Mouse (Mus musculus) liver, embryonic 16.5 days (tissue): ENCODE data around the gene Palm2. TPM values are rescaled to one million over a fixed set of nuclear protein-coding genes. Genes with fewer than 3 reads are reported as not detected.

ENCODE experiments used
- ATAC-seq: fragments of 200-750 bp; cut with Nextera tagmentation; 2 replicates; pipeline ENCODE4 v1.8.0; 2017; ENCODE audit warnings: low read depth, mild to moderate bottlenecking, moderate number of reproducible peaks, moderate library complexity
- H3K27ac ChIP-seq: fragments of 300-500 bp; sonication (generic); 2 replicates; pipeline ENCODE4 v1.5.1; 2014; ENCODE audit warnings: mild to moderate bottlenecking, low read length
- H3K27me3 ChIP-seq: fragments of 300-500 bp; sonication (generic); 2 replicates; pipeline ENCODE4 v1.6.1; 2014; ENCODE audit warnings: low read depth, low read length, mixed read lengths; ENCODE audit not compliant: control insufficient read depth, insufficient read depth
- H3K36me3 ChIP-seq: fragments of 300-500 bp; sonication (generic); 2 replicates; pipeline ENCODE4 v1.6.1; 2014; ENCODE audit warnings: mild to moderate bottlenecking; ENCODE audit not compliant: control insufficient read depth, insufficient read depth
- H3K4me1 ChIP-seq: fragments of 300-500 bp; sonication (generic); 2 replicates; pipeline ENCODE4 v1.6.1; 2014; ENCODE audit warnings: low read depth, low read length, mixed read lengths; ENCODE audit not compliant: control insufficient read depth
- H3K4me2 ChIP-seq: fragments of 300-500 bp; sonication (generic); 2 replicates; pipeline ENCODE4 v1.6.1; 2014; ENCODE audit warnings: low read depth, low read length, mixed read lengths
- H3K4me3 ChIP-seq: fragments of 300-500 bp; sonication (generic); 2 replicates; pipeline ENCODE4 v1.5.1; 2014; ENCODE audit warnings: low read depth, mild to moderate bottlenecking, low read length
- H3K9ac ChIP-seq: fragments of 300-500 bp; sonication (generic); 2 replicates; pipeline ENCODE4 v1.6.1; 2014; ENCODE audit warnings: low read depth, low read length
- H3K9me3 ChIP-seq: fragments of 300-500 bp; sonication (generic); replicated peaks from 2 replicates; pipeline ENCODE4 v1.6.1; 2016; ENCODE audit warnings: low read length; ENCODE audit not compliant: control insufficient read depth
- WGBS: fragments of 180-500 bp; shearing (Covaris S2); extraction: QIAGEN DNeasy Blood & Tissue Kit; methylation state at CpG from one replicate; pipeline ENCODE4 v1.1.7; 2014; ENCODE audit not compliant: insufficient replicate concordance; 5-methylcytosine and 5-hydroxymethylcytosine counted together
- polyA plus RNA-seq: library from polyadenylated mRNA; unstranded; fragments of >200 nt; fragmentation: Nextera tagmentation; extraction: Ambion mirVana; gene quantifications from 2 replicates; pipeline ENCODE4 v1.2.1, GENCODE M21; 2015

Gene Palm2
- polyA plus RNA-seq, 1 experiment from 2014 or later: 0.41 TPM

DNA sequence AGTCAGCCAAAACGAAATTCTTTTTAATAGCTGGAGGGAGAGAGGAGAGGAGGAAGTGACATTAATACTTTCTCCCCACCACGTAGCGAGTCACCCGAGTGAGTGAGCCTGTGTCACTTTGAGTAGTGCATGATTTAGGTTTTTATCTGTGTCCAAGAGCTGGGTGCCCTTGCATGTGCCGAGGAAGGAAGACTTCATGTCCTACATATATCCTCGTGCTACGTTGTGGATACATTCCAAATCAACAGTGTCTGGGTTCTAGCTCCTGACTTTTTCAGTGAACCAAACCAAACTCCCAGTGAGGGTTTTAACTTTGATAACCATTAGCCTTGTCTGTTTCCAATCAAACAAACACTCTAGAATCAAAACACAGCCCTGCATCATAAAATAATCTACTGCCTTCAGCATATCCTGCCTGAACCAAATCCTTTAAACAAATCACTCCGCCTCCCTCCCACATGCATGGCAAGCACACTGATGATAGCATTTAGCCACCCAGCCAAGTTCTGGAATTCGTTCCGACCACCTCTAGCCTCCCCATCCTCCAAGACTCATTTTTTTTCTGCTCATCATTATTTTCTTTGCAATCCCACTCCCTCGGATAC lies 309.4 kb downstream of the Palm2 start:
- Histone ChIP-seq H3K27ac (no peak overlapping the region), H3K4me2 (no peak overlapping the region), H3K9me3 (no peaks in the 10 kb centered on the region), H3K27me3 (no peaks in the 10 kb centered on the region), H3K9ac (no peak overlapping the region), H3K4me1 (no peaks in the 10 kb centered on the region), H3K36me3 (no peaks in the 10 kb centered on the region), H3K4me3 (no peak overlapping the region)
- no peak for ATAC-seq
- WGBS: 44% methylated on average over 11 of the region's 11 CpGs

DNA sequence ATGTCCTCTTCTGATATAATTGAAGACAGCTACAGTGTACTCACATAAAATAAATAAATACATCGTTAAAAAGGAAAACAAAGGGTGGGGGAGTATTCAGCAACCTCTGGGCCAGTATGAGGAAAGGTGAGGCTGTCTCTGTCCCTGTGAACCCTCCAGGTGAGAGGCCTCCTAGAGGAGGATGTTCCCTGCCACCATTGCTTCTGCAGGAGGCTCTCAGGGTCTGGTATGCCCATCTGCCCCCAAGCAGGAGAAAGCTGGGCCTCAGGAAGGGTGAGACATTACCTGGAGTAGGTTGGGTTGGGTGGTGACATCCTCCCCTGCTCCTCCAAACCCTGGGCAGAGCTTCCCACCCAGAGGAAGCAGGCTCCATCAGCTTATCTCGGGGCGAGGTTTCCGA lies 316.6 kb downstream of the Palm2 start:
- no peaks in the 10 kb centered on the region for H3K36me3 ChIP-seq
- no peaks in the 10 kb centered on the region for H3K4me1 ChIP-seq
- H3K4me2 ChIP-seq: no peak overlapping the region
- no peak for ATAC-seq
- no peak overlapping the region for H3K4me3 ChIP-seq
- H3K27ac ChIP-seq: no peak overlapping the region
- H3K9ac ChIP-seq: no peak overlapping the region
- H3K27me3 ChIP-seq: no peaks in the 10 kb centered on the region
- 34% methylated on average over 4 of the region's 4 CpGs for WGBS
- no peaks in the 10 kb centered on the region for H3K9me3 ChIP-seq

DNA sequence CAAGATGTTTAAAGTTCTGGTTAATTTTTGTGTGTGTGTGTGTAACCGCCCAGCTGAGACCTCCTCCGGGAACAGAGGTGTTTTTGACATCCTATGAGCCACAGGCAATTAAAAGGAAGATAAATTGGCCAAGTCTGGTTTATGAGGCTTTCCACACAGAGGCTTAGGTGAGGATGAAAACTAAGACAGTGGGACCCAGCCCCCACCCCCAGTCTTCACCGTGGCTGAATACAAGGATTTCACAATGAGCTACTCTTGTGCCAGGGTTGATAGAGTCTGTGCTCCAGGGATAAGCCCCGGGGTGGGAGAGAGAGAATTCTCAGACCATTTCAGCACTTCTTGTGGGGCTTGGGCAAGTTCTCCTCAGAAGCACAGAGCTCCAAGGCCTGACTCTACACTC lies 317.0 kb downstream of the Palm2 start:
- H3K9me3 ChIP-seq: no peaks in the 10 kb centered on the region
- H3K27me3 ChIP-seq: no peaks in the 10 kb centered on the region
- H3K27ac ChIP-seq: no peak overlapping the region
- no peaks in the 10 kb centered on the region for H3K4me1 ChIP-seq
- no peak overlapping the region for H3K9ac ChIP-seq
- no peak for ATAC-seq
- 39% methylated on average over 4 of the region's 4 CpGs for WGBS
- H3K36me3 ChIP-seq: no peaks in the 10 kb centered on the region
- no peak overlapping the region for H3K4me2 ChIP-seq
- H3K4me3 ChIP-seq: no peak overlapping the region

DNA sequence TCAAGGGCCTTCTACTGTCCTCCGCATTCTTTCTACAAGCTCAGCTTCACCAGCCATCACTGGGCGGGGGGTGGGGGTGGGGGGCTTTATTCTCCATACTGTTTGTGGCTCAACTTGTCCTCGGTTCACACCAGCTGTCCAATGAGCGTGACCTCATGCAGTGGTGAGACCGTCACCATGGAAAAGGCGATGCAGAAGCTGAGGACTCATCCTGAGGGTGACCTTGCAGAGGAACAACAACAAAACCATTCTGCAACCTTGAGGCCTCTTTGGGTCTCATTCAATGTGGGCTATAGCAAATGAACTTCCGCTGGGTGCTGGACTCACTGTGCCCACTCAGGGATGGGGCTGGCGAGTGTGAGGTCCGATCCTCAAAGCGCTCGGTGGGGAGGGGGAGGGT lies 317.5 kb downstream of the Palm2 start:
- no peak for ATAC-seq
- Histone ChIP-seq H3K36me3 (no peaks in the 10 kb centered on the region), H3K9ac (no peak overlapping the region), H3K4me1 (no peaks in the 10 kb centered on the region), H3K4me3 (no peak overlapping the region), H3K4me2 (no peak overlapping the region), H3K27ac (no peak overlapping the region), H3K27me3 (no peaks in the 10 kb centered on the region), H3K9me3 (no peaks in the 10 kb centered on the region)
- WGBS: 72% methylated on average over 11 of the region's 11 CpGs

DNA sequence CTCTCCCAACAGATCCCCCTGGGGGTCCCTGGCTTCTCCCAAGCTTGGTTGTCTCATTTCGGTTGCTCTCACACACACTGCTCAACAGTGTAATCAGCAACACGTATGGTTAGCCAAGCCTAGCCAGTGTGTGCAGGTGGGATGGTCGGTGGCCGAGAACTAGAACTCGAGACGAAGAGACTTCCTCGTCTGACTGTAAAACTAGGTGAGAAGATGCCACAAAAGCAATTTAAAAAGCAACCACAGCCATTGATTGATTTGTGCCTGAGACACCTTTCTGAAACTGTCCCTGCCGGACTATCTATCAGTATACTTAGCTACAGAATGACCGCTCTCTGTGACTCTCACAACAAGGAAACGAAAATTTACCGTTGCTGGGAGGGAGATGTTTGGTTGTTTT lies 321.0 kb downstream of the Palm2 start:
- Histone ChIP-seq H3K9me3 (no peaks in the 10 kb centered on the region), H3K4me1 (no peaks in the 10 kb centered on the region), H3K27me3 (no peaks in the 10 kb centered on the region), H3K36me3 (no peaks in the 10 kb centered on the region), H3K4me2 (no peak overlapping the region), H3K27ac (no peak overlapping the region), H3K9ac (no peak overlapping the region), H3K4me3 (no peak overlapping the region)
- 71% methylated on average over 11 of the region's 11 CpGs for WGBS
- no peak for ATAC-seq

DNA sequence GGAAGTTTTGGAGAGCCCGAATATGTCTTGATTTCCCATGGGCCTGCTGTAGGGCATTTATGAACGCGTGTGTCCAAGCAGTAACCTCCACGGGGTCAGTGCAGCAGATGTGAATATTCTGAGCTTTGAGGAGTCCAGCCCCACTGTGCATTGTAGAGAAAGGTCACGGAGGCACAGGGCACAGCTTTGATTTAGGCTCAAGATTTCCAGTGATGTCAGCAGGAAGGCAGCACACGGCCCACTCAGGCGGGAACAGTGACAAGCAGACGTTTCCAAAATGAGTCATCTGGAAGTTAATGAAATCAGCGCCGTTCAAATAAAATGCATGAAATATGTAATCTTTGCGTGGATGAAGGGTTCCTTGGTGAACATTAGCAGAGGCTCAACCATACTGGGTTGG lies 323.9 kb downstream of the Palm2 start:
- Histone ChIP-seq H3K27me3 (no peaks in the 10 kb centered on the region), H3K9me3 (no peaks in the 10 kb centered on the region), H3K27ac (no peak overlapping the region), H3K4me2 (no peak overlapping the region), H3K4me1 (no peaks in the 10 kb centered on the region), H3K9ac (no peak overlapping the region), H3K36me3 (no peaks in the 10 kb centered on the region), H3K4me3 (no peak overlapping the region)
- no peak for ATAC-seq
- WGBS: 68% methylated on average over 11 of the region's 11 CpGs

Other genes with a start within 250 kb of the Palm2 start
- 1.0 and 1.1 TPM in 2 replicates for gene Ptpn3, start 132.4 kb upstream of the Palm2 start, polyA plus RNA-seq
- gene Pakap, start 133.9 kb downstream of the Palm2 start, polyA plus RNA-seq: 1.4 and 1.7 TPM in 2 replicates